Mouse (Mus musculus): ENCODE results near the gene Phxr2. TPM values are rescaled to one million over a fixed set of nuclear protein-coding genes. Genes with fewer than 3 reads are reported as not detected.
"Not testable (repeated sequence)": the region's sequence is repeated elsewhere in the genome, so short reads cannot be mapped to it uniquely, and the experiment has no call there.

The Phxr2 gene
- not detected for total RNA-seq (2022)

DNA sequence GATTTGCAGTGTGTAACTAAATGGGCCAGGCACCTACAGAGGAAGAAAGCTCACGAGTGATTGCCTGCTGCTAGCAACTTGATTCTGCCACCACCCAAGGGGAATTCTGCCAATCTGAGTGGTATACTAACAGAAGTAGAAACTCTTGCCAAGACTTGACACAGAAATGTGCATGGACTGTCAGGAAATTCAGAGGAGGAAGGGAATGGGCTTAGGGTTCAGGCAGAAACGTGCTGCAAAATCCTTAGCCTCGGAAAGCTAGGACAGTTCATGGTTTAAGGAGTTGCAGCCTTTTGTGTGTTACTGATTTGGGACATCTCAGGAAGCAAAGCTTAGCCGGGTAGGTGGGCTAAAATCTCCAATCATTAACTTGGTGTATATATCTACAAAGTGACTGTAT, at the start of gene Phxr2:
TSS of gene Phxr2 (minus strand) at position 101 of the 400 bp plus-strand sequence.
- DNase-seq (ENCODE audit: low spot score in 2 of 2), result no peak

DNA sequence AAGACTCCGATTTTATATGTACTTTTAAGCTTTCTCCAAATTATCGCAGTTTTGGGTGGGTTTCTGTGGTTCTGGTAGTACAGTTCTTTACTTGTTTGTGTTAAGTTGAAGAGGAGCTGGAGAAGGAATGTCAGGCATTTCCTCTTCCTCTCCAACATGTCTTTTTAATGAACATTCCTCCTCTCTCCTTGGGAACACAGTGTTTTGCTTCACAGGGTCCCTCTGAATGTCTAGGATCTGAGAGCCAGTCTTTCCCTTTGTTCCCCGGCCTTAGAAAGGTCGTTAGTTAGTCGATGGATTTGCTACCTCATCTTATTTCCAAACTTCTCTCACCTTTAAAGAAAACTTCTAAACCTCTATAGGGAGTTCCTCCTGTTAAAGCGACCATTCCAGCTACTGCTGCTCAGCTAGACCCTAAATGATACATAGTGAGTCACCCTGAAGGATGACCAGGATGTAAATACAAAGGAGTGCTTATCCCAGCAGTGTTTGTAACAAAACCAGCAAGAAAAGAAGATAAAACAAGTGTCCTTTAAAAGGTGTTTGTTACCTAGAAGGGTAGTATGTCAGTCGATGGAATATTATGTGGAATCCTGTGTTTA, 46.9 kb upstream of the Phxr2 start:
- DNase-seq (ENCODE audit: low spot score in 2 of 2), result no peak

DNA sequence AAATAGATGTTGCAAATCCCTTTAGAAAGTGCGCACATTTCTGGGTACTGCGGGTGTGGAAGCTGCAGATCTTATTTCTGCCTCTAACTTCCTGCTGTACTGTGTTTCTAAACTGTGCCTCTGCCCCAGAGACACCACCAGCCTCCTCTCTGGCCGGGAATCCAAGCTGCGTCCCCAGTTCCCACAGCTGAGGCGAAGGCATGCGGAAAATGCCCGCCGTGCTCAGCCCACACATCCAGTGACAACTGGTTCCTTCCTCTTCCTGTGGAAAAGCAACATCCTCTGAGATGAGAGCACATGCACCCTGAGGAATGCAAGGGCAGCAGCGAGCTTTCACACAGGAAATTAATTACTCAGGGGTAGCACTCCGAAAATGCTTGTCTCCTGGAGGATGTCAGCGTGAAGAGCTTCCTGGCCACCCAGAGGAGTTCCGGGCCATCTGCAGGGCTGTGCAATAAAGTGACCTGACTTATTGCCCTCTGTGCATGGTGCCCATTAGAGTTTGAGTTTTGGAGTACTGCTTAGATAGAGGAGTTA, 45.9 kb upstream of the Phxr2 start:
- peak; percentile 14 to 28 for DNase-seq (ENCODE audit: low spot score in 2 of 2)

DNA sequence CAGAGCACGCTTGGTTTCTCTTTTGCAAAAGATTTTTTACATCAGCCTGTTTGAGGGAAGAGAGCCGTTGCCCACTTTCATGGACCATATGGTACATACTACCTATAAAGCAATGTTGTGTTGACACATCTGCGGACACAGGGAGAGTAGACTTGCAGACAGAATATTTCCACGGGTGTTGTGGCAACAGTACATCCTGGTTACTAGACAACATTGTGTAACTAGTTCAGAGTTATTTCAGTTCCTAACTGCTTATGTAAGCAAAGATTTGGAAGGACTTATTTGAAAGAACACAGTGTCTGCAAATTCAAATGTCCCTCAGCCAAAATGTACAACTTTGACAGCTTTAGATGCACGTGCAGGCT, 43.6 kb upstream of the Phxr2 start:
- DNase-seq (ENCODE audit: low spot score in 2 of 2), result peak in 1 of 2 experiments; percentile 14

DNA sequence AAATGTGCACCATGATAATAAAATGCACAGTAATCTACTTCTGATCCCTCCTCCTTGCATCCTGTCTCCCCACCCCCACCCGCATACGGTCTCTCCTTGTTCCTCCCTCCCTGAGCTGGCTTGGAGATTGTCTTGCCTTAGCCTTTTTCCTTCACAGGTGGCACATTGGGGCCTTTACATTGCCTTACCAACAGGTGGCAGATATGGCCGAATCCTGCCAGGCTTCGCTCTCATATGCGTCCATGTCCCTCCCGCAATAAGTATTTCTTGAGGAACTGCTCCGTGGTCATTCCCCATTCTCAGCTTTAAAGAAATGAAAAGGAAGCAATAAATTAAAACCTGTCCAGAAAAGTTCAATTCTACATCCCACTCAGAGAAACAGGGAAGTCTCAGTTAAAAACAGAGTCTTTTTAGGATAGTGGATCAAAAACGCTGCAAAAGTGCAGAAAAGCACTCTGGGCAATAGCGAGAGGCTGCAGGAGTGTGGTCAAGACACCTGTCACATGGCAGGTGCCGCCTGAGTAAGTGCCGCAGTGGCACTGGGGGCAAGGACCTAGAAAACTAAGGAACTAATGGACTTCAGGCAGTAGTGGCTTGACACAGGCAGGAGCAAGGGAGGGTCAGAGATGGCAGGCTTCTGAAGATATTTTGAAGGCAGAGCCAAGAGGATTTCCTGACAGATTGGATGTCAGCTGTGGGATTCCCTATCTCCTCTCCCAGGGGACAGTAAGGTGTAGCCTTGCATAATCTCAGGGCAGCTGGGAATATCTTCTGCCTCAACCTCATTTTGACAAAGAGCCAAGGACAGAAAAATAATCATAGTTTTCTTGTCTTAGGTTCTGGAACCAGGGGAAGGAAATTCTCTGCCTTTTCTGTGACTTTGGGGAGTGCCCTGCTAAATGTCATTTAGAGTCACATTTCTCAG, 43.0 kb upstream of the Phxr2 start:
- DNase-seq (ENCODE audit: low spot score in 2 of 2), result no peak

DNA sequence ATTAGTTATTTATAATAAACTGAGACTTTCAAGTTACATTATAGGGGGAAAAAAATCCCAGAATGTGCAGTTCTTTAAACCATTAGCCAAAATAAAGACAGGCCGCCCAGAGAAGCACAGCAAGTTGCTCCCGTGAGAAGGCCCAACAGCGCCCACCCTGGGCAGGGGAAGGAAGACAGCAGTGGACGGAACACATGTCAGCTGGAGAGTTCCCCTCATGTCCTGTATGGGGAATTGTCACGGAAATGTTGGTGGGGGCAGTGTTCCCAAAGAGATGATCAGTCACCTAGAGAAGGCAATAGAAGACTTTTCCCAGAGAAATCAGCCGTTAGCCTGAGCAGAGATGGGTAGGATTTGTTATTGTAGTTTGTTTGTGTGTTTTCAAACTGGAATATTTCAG, 42.3 kb upstream of the Phxr2 start:
- no peak for DNase-seq (ENCODE audit: low spot score in 2 of 2)

DNA sequence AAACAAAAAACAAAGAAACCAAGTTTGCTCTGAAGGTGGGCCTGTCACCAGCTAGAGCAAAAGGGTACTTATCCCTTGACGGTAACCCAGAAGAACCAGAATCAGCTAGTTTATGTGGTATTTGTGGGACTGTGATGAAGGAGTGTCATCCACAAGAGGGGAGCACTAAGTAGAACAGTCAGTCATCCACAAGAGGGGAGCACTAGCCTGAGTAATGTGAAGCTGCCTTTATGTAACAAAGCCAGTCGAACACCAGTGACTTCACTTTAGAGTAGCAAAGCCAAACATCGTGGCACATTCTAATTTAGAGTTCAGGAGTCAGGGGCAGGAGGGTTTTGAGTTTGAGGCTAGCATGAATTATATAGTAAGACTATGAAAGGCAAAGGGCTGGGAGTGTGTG, 40.3 kb upstream of the Phxr2 start:
- no peak for DNase-seq (ENCODE audit: low spot score in 2 of 2)

DNA sequence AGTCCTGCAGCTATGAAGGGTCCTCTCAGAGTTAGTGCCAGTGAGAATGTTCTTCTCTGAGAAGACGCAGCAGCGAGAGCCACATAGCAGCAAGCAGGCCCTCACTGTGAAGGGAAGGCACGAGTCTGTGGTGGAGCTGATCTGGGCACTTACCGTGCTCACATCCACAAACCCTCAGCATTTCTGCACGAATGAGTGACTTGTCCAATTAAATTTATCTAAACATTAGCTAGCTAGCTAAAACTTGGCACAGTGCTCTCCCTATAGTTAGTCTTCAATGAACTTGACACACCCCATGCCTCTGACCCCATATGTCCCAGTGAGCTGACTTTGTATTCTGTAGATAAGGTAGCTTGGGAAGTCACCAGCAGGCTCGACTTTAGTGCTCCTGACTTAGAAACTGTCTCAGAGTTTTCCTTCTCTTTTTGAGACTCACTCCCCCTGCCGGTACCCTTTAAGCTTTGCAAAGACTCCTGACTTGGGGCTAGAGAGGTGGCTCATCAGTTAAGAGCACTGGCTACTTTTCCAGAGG, 39.7 kb upstream of the Phxr2 start:
- no peak for DNase-seq (ENCODE audit: low spot score in 2 of 2)

DNA sequence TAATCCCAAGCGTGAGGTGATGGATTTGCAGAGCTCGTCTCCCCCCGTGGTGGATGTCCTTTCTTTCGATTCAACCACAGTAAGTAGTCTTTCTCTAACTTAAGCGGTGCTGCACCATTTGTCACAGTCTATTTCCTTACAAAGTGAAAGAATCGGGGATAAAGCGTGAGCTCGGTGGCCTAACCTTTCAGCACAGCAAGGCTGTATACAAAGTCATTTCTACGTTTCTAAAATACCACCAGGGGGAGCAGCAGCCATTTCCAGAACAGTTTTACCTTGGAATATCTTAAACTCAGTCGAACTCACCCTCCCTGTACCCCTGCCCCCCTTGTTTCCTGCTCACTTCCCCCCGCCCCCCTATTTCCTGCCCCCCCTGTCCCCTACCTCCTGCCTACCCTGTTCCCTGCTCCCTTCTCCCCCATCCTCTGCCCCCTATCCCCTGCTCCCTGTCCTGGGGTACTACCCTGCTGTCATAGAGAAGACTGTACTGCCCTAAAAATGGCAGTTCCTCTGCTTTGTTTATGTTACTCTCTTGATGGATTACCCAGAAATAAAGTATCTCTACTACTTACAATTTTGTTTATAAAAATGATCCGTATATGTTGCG, 38.8 kb upstream of the Phxr2 start:
- no peak for DNase-seq (ENCODE audit: low spot score in 2 of 2)

DNA sequence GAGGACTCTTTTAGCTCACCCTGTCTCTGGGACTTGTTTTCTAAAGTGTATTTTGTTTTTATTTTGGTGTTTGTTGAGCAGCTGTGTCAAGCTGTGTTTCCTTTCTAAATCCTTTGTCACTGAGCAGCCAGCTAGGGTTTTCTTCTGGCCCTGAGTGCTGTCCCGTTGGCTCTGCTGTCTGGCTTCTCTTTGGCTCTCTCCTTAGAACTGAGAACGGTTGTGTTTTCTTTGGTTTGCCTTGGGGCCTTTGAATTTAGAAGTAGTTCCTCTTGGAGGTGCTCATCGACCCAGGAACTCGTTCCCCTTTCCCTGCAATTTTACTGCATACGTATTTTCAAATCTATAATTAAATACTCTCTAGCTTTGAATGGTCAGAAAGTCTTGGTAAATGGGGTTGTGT, 36.9 kb upstream of the Phxr2 start:
- DNase-seq (ENCODE audit: low spot score in 2 of 2), result no peak

DNA sequence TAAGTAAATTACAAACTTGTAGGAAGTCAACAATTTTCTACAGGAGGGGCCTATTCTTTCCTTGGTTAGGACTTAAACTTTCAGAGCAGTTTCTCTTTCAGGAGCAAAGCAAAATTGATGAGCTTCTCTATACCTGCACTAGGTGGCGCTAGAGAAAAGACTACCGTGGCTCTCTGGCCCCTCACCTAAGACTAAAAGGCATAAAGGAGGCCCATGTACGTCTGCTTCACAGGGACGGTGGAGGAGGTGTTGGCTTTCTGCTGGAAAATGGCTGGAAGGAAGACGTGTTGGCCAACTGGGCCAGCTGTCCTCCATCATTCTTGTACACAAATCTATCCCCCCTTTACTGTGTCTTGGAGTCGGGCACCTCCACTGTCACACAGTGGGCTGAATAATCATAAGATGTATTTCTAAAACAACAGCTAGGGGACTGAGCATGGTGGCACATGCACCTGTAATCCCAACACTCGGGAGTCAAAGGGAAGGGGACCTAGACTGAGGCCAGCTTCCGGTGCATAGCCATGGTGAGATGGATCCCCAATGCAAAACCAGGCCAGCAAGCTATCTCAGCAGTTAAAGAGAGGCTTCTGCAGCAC, 36.0 kb upstream of the Phxr2 start:
- DNase-seq (ENCODE audit: low spot score in 2 of 2), result no peak

DNA sequence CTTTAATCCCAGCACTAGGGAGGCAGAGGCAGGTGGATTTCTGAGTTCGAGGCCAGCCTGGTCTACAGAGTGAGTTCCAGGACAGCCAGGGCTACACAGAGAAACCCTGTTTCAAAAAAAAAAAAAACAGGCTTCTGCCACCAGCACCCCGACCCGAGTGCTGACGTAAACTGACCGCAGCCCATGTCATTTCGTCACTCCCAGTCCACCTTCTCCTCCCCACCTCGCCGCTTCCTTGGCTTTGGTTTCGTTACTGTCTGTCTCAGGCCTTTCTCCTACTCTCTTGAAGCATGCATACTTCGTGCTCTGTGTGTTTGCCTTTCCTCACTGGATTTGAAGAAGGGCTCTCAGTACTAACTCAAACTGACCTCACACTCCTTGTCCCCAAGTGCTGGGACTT, 31.6 kb upstream of the Phxr2 start:
- DNase-seq (ENCODE audit: low spot score in 2 of 2), result not testable (repeated sequence)

DNA sequence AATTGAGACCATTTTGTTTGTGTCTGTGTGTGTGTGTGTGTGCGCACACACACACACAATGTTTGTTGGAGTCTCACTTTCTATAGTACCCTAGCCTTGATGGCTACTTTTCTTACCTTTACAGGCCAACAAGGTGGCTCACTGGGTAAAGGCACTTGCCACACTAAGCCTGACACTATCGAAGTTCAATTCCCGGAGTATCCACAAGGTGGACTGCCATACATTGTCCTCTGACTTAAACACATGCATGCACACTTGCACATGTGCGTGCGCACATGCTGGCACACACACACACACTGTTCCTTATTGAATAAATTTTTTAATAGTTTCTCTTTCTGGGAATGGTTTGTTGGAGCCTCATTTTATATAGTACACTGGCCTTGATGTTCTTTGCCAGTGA, 30.7 kb upstream of the Phxr2 start:
- no peak for DNase-seq (ENCODE audit: low spot score in 2 of 2)

DNA sequence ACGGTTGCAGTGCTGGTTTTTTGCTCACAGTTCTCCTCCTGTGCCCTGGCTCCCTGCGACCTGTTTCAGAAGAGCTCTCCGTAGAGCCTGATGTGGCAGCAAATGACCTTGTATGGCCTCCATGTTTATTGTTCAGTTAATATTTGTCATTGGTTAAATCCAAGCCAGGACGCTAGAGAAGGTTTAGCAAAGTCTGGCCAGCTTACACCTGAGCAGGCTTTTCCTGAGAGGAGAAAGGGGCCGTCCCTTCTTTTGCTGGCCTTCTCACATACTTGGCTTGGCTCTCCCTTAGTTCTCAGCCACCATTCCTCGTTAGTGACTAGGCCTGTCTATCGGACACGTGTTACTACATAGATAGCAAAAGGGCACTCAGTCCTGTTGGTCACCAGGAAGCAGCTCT, 28.5 kb upstream of the Phxr2 start:
- DNase-seq (ENCODE audit: low spot score in 2 of 2), result no peak

DNA sequence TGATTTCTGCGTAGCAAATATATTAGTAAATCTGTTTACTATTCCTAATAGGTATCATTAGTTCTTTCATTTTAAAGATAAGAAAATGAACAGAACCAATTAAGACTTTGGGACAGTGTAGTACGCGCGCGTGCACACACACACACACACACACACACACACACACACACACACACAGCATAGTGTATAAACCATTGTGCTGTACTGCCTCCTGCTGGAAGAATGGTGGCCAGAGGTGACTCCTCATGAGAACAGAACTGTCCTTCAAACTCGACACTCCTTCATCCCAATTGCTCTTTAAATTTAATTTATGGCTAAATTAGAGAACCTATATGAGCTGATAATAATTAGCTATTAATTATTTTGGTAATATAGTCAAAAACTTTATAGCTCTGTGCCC, 25.9 kb upstream of the Phxr2 start:
- DNase-seq (ENCODE audit: low spot score in 2 of 2), result no peak

DNA sequence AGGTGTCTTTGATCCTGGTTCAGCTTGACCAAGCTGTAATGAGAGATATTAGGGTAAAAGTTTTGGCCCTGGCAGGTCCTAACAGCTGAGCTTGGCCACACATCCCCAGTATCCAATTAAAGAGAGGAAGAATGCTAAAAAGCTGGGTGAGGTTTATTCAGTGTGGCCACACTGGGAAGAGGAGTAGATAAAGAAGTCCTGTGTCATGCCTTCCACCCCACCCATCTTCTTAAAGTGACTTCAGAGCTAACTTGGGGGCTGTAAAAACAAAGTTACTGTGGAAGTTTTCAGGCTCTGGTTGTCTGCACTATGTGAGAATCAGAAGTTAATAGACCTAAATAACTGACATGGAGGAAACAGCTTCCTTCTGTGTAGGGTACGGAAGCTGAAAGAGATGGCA, 25.5 kb upstream of the Phxr2 start:
- DNase-seq (ENCODE audit: low spot score in 2 of 2), result no peak

DNA sequence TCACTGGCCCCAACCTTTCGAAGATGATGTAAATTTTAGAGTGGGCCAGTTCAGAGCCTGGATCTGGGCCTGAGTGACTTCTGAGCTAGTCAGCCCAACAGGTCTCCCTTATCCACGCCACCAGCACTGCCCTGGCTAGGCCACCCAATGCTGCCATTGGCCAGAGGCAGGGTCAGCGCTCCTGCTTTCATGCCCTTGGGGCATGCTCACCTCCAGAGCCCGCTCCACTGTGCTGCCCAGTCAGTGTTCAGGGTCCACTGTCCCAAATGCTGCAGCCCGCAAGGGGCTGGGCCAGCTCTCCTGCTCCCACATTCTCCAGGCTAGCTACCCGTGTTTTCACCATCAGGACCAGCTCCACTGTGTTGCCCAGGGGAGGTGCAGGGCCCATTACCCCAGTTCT, 23.9 kb upstream of the Phxr2 start:
- no peak for DNase-seq (ENCODE audit: low spot score in 2 of 2)

DNA sequence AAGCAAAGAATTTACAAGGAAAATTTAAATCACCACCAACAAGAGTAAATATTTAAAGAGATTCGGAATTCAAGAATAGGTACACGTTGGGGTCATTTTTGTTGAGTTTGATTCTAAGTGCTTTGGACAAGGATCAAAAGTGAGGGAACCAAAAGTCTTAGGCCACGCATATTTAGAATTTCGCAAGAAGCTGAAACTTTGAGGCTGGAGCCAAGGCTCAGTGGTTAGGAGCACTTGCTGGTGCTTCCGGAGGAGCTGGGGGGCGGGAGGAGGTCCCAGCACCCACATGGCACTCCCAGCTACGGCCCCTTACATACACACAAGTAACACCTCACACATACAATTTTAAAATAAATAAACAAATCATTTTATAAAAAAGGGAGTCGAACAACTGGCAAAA, 20.5 kb upstream of the Phxr2 start:
- no peak for DNase-seq (ENCODE audit: low spot score in 2 of 2)

DNA sequence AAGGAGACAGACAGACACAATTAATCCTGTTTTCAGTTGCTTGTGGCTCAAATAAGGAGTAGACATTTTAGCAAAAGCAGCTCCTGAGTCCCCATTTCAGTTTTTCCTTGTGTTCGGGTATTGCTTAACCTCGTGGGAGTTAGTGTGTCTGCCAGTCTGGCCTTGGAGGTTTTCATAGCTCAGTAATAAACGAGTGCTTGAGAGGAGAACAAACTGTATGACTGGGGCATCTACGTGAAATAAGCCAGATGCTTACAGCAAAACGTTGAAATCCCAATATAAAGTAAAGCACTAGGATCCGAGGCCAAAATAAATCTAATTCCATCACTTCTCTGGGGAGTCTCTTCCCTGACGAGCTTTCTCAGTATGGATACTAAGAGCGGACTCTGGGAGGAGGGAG, 19.5 kb upstream of the Phxr2 start:
- no peak for DNase-seq (ENCODE audit: low spot score in 2 of 2)

DNA sequence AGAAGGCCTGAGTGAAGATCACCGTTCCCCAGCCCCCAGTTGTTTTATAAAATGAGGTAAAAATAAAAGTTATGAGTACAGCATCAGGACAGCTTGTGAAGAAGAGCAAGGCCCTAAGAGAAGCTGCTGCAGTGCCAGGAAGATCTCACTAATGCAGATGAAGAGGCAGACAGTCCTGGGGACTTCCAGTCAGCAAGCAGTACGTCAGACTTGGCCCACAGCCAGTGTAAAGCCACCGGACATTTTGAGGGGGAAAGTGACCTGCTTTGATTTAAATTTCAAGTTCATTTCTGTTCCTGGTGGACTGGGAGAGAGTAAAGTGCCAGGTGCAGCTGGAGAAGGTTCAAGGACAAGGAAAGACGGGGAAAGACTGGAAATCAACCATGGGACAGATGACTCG, 10.2 kb upstream of the Phxr2 start:
- DNase-seq (ENCODE audit: low spot score in 2 of 2), result no peak

DNA sequence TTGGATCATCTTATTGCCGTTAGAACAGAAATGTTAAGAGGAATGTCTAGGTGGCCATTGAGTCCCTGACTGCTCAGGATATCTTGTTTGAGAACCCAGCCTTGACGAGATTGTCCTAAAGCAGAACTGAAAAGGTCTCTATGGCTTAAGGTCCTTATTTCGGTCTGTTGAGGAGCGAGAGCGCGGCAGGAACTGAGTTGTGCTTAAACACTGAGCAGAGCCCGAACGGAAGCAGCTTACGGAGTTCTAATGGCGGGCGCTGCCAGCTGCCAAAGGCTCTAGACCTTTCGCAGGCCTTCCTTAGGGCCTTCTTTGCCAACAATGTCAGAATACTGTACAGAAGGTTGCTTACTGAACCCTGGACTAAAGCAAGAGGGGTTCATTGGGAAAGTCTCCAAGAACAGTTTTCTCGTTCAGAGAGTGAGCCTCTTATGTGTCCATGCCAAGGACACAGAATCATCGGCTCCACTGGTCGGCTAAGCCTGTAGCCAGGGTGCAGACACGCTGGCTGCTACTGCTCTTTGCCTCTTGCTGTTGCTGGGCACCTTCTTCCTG, 7.3 kb upstream of the Phxr2 start:
- no peak for DNase-seq (ENCODE audit: low spot score in 2 of 2)
